20 mouse cellular contexts compared by ENCODE assay signal in the genomic region with DNA sequence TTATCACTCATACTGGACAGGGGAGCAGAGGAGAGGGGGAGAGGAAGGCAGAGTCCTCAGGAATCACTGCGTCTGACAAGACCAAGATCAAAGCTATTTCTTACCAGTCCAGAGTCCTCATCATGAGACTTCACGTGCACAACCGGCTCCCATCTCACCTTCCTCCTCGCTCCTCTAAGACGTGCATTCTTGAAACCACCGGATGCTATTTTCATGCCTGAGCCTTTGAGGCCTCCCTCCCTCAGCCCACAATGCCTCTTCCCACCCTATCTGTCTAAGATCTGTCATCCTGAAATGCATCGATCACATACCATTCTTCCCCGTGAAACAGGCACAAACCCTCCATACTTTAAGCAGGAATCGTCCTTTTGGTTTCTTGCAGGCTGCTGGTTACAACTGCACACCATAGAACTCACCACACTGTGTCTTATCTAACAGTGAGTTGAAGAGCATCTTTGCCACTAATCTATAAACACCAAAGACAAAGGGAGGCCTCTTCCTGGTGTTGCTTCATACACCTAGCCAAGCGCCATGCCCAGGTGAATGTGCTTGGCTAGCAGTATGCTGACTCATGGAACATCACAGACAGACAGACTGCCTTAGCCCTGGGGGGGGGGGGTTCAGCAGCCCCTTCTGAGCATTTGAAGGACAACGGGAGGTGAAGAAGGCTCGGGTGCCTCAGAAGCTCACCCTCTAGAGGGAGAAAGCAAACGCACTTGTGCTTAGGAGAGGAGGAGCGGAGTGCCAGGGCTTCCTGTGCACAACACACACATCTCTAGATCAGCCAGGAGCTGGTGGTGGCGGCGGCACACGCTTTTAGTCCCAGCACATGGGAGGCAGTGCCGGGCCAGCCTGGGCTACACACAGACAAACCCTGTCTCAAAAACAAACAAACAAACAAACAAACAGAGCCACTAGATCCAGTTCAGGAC. TPM values are rescaled to one million over a fixed set of nuclear protein-coding genes. Genes with fewer than 3 reads are reported as not detected.
DNase-seq lines count a peak whose midpoint lies in the region; ATAC-seq lines count a peak whose summit lies in the region.
"Had no signal": no experiment of that assay in that cellular context is flagged by ENCODE, and none has a peak within 500 bp of the region (broad histone marks: within the 10 kb centered on the region; RNA-seq: fewer than 3 reads in every experiment).

No protein-coding gene starts in this region.

- no peak for DNase-seq in heart, postnatal 14 days
- DNase-seq in thymus, postnatal 14 days: peak; percentile 59
- DNase-seq in lung, postnatal 36 days: no peak
- no peak for DNase-seq in adrenal gland, adult 18-20 months (ENCODE audit: low spot score in 2 of 2)
- DNase-seq: adrenal gland, postnatal 10 days; cerebellum, adult 9-11 months; gastrocnemius, postnatal 36 days; heart, postnatal 4 days; lung, postnatal 10 days had no signal

- H3K27ac ChIP-seq in heart, embryonic 16.5 days (ENCODE audit: low read length): peak overlapping the region; percentile 46; the same call in 1 of the 2 replicates
- H3K27ac ChIP-seq in midbrain, embryonic 13.5 days: no peak overlapping the region
- H3K27ac ChIP-seq: kidney, postnatal 0 days; neural tube, embryonic 12.5 days had no signal

- no peak overlapping the region for H3K4me3 ChIP-seq in heart, embryonic 16.5 days (ENCODE audit: low read length)
- no peak overlapping the region for H3K4me3 ChIP-seq in midbrain, embryonic 13.5 days (replicated peaks)
- H3K4me3 ChIP-seq: erythroblast, embryonic 14.5 days; neural tube, embryonic 12.5 days had no signal

- ATAC-seq in heart, embryonic 16.5 days (replicated peaks; ENCODE audit: extremely low read depth, insufficient read depth, low FRiP score): no peak
- ATAC-seq in erythroblast, adult 5-6 weeks (replicated peaks; ENCODE audit: low FRiP score, poor library complexity, severe bottlenecking): 0 out of 2 replicates have a peak, but pooled peaks have one; percentile 39
- peak; percentile 22; the same call in 1 of the 2 replicates for ATAC-seq in megakaryocyte, adult 5-6 weeks (ENCODE audit: poor library complexity, severe bottlenecking)
- no peak for ATAC-seq in midbrain, embryonic 13.5 days
- ATAC-seq: midbrain, embryonic 16.5 days had no signal

- H3K27me3 ChIP-seq in heart, embryonic 16.5 days (ENCODE audit: control insufficient read depth, insufficient read depth, low read length): no peaks in the 10 kb centered on the region
- no peaks in the 10 kb centered on the region for H3K27me3 ChIP-seq in midbrain, embryonic 13.5 days
- H3K27me3 ChIP-seq: neural tube, embryonic 12.5 days had no signal

- H3K4me1 ChIP-seq in heart, embryonic 16.5 days (ENCODE audit: control insufficient read depth, insufficient read depth, low read length): peaks cover 12% of the 10 kb centered on the region
- no peaks in the 10 kb centered on the region for H3K4me1 ChIP-seq in midbrain, embryonic 13.5 days (replicated peaks)
- H3K4me1 ChIP-seq: neural tube, embryonic 12.5 days had no signal

- H3K9ac ChIP-seq in heart, embryonic 16.5 days (ENCODE audit: low read length): no peak overlapping the region
- no peak overlapping the region for H3K9ac ChIP-seq in midbrain, embryonic 13.5 days (replicated peaks)
- H3K9ac ChIP-seq: neural tube, embryonic 12.5 days had no signal

- H3K9me3 ChIP-seq in heart, embryonic 16.5 days (replicated peaks; ENCODE audit: control insufficient read depth, low read length): no peaks in the 10 kb centered on the region; the same call in 1 of the 2 replicates
- H3K9me3 ChIP-seq in midbrain, embryonic 13.5 days: no peaks in the 10 kb centered on the region
- H3K9me3 ChIP-seq: neural tube, embryonic 12.5 days had no signal

- intact Hi-C loops in heart, postnatal 14 days (cut with DNase I): no loop called here

- 70% methylated on average over 18 of the region's 18 CpGs for WGBS in heart, embryonic 16.5 days
- 91% methylated on average over 18 of the region's 18 CpGs for WGBS in midbrain, embryonic 13.5 days

- no peak overlapping the region for H3K4me2 ChIP-seq in heart, embryonic 16.5 days (ENCODE audit: low read depth, low read length)
- no peak overlapping the region for H3K4me2 ChIP-seq in midbrain, embryonic 13.5 days (replicated peaks)
- H3K4me2 ChIP-seq: heart, embryonic 11.5 days; neural tube, embryonic 12.5 days had no signal

- H3K36me3 ChIP-seq in heart, embryonic 16.5 days (ENCODE audit: control insufficient read depth, insufficient read depth): no peaks in the 10 kb centered on the region; the same call in 1 of the 2 replicates
- peaks cover 7% of the 10 kb centered on the region for H3K36me3 ChIP-seq in midbrain, embryonic 13.5 days
- H3K36me3 ChIP-seq: neural tube, embryonic 12.5 days had no signal

RNA-seq across cellular contexts. Expression of a gene that starts 15.3 kb away (rescaled TPM):
- 9.0 and 10.2 TPM in 2 replicates for polyA plus RNA-seq in heart, embryonic 16.5 days (2015; fragmentation: Nextera tagmentation; extraction: Ambion mirVana)
- total RNA-seq in heart, postnatal 14 days (2021): 10 to 100 TPM; 13.3 to 13.4 TPM
- total RNA-seq in erythroblast, adult 5-6 weeks (2015; ENCODE audit: low replicate concordance): 4.8 and 18.4 TPM in 2 replicates
- total RNA-seq in erythroblast, adult 5-6 weeks (2017; ENCODE audit: low replicate concordance): 2.4 and 3.4 TPM in 2 replicates
- 19.8 and 21.9 TPM in 2 replicates for total RNA-seq in megakaryocyte, adult 5-6 weeks (2015)
- 16.7 and 18.8 TPM in 2 replicates for total RNA-seq in megakaryocyte, adult 5-6 weeks (2017)
- 10 to 100 TPM; 12.8 to 15.3 TPM for total RNA-seq in adrenal gland, adult 18-20 months (2021)
- polyA plus RNA-seq in midbrain, embryonic 13.5 days (2015; fragmentation: Nextera tagmentation; extraction: Ambion mirVana): 14.5 and 16.0 TPM in 2 replicates

RNA-seq across cellular contexts. Expression of a gene that starts 15.6 kb away (rescaled TPM):
- 0.84 and 1.2 TPM in 2 replicates for polyA plus RNA-seq in heart, embryonic 16.5 days (2015; fragmentation: Nextera tagmentation; extraction: Ambion mirVana)
- total RNA-seq in heart, postnatal 14 days (2021): under 1 TPM; 0.24 to 0.31 TPM
- 0.84 TPM in 1 of 2 replicates, not detected in the other for total RNA-seq in erythroblast, adult 5-6 weeks (2015; ENCODE audit: low replicate concordance)
- 0.42 TPM in 1 of 2 replicates, not detected in the other for total RNA-seq in erythroblast, adult 5-6 weeks (2017; ENCODE audit: low replicate concordance)
- total RNA-seq in megakaryocyte, adult 5-6 weeks (2015): 1.1 and 1.6 TPM in 2 replicates
- 2.2 and 3.3 TPM in 2 replicates for total RNA-seq in megakaryocyte, adult 5-6 weeks (2017)
- total RNA-seq in adrenal gland, adult 18-20 months (2021): 1 to 10 TPM; 1.4 to 1.8 TPM
- polyA plus RNA-seq in midbrain, embryonic 13.5 days (2015; fragmentation: Nextera tagmentation; extraction: Ambion mirVana): 2.4 and 2.6 TPM in 2 replicates
- polyA plus RNA-seq: erythroblast, embryonic 14.5 days had no signal

RNA-seq across cellular contexts. Expression of a gene that starts 41.6 kb away (rescaled TPM):
- 3.3 and 6.5 TPM in 2 replicates for polyA plus RNA-seq in heart, embryonic 16.5 days (2015; fragmentation: Nextera tagmentation; extraction: Ambion mirVana)
- 1 to 10 TPM in 1 of 2 experiments, under 1 TPM in 1; 0.69 to 1.5 TPM for total RNA-seq in heart, postnatal 14 days (2021)
- 6,400 and 7,048 TPM in 2 replicates for total RNA-seq in erythroblast, adult 5-6 weeks (2015; ENCODE audit: low replicate concordance)
- total RNA-seq in erythroblast, adult 5-6 weeks (2017; ENCODE audit: low replicate concordance): 1,550 and 2,626 TPM in 2 replicates
- total RNA-seq in megakaryocyte, adult 5-6 weeks (2015): 7,759 and 10,303 TPM in 2 replicates
- total RNA-seq in megakaryocyte, adult 5-6 weeks (2017): 2,992 and 4,182 TPM in 2 replicates
- total RNA-seq in adrenal gland, adult 18-20 months (2021): not detected
- 0.43 and 1.3 TPM in 2 replicates for polyA plus RNA-seq in midbrain, embryonic 13.5 days (2015; fragmentation: Nextera tagmentation; extraction: Ambion mirVana)
- total RNA-seq: ES-E14; gastrocnemius, postnatal 36 days; left cerebral cortex, postnatal 10 days had no signal

RNA-seq across cellular contexts. Expression of a gene that starts 53.1 kb away (rescaled TPM):
- polyA plus RNA-seq in heart, embryonic 16.5 days (2015; fragmentation: Nextera tagmentation; extraction: Ambion mirVana): 11.3 and 12.0 TPM in 2 replicates
- 10 to 100 TPM; 15.4 to 17.6 TPM for total RNA-seq in heart, postnatal 14 days (2021)
- 3.8 and 4.2 TPM in 2 replicates for total RNA-seq in erythroblast, adult 5-6 weeks (2015; ENCODE audit: low replicate concordance)
- total RNA-seq in erythroblast, adult 5-6 weeks (2017; ENCODE audit: low replicate concordance): 0.60 and 1.1 TPM in 2 replicates
- 7.2 and 11.5 TPM in 2 replicates for total RNA-seq in megakaryocyte, adult 5-6 weeks (2015)
- 2.9 and 5.9 TPM in 2 replicates for total RNA-seq in megakaryocyte, adult 5-6 weeks (2017)
- 10 to 100 TPM; 67.2 to 70.7 TPM for total RNA-seq in adrenal gland, adult 18-20 months (2021)
- 21.6 and 25.7 TPM in 2 replicates for polyA plus RNA-seq in midbrain, embryonic 13.5 days (2015; fragmentation: Nextera tagmentation; extraction: Ambion mirVana)

Comparison
In these comparisons a context has a peak if more than half of its experiments do, and no peak if none do; other contexts are left out.
1. ATAC-seq: peak in erythroblast, adult 5-6 weeks (single experiment) and megakaryocyte, adult 5-6 weeks (single experiment); none in heart, embryonic 16.5 days (single experiment) and midbrain, embryonic 13.5 days (single experiment).
2. RNA of a gene that starts 41.6 kb away (total RNA-seq): 2,992 to 10,303 TPM in megakaryocyte, adult 5-6 weeks and 1,550 to 7,048 TPM in erythroblast, adult 5-6 weeks; 0.69 to 1.5 TPM in heart, postnatal 14 days and not detected in adrenal gland, adult 18-20 months; every median in the first group is over 100 times any median in the second.